10 mouse cellular contexts compared by ENCODE assay signal in genomic region chr1:82150219-82151128, GRCm38 (mm10).
DNase-seq lines count a peak whose midpoint lies in the region; ATAC-seq and TF ChIP-seq lines count a peak whose summit lies in the region.
"Had no signal": no experiment of that assay in that cellular context is flagged by ENCODE, and none has a peak within 500 bp of the region (broad histone marks: within the 10 kb centered on the region; RNA-seq: fewer than 3 reads in every experiment).

No protein-coding gene starts in this region.

- intact Hi-C loops in gastrocnemius, adult 2 months (cut with DNase I): no loop called here

- no peaks in the 10 kb centered on the region for H3K9me3 ChIP-seq in hindbrain, embryonic 11.5 days (ENCODE audit: control insufficient read depth, low read length)
- H3K9me3 ChIP-seq in lung, embryonic 16.5 days (ENCODE audit: control insufficient read depth, low read length): no peaks in the 10 kb centered on the region

- no peak overlapping the region for H3K27ac ChIP-seq in gastrocnemius, adult 2 months
- no peak overlapping the region for H3K27ac ChIP-seq in hindbrain, embryonic 11.5 days (ENCODE audit: low read depth, low read length)
- no peak overlapping the region for H3K27ac ChIP-seq in layer of hippocampus, adult 2 months
- peak overlapping the region; percentile 47 for H3K27ac ChIP-seq in lung, embryonic 16.5 days (ENCODE audit: low read length)
- H3K27ac ChIP-seq: macrophage had no signal

- H3K4me2 ChIP-seq in hindbrain, embryonic 11.5 days (replicated peaks; ENCODE audit: low read depth, low read length): no peak overlapping the region
- H3K4me2 ChIP-seq in lung, embryonic 16.5 days (ENCODE audit: low read depth, low read length): no peak overlapping the region

- no peak overlapping the region for H3K4me3 ChIP-seq in gastrocnemius, adult 2 months
- H3K4me3 ChIP-seq in hindbrain, embryonic 11.5 days (ENCODE audit: low read depth, low read length): no peak overlapping the region
- no peak overlapping the region for H3K4me3 ChIP-seq in layer of hippocampus, adult 2 months
- no peak overlapping the region for H3K4me3 ChIP-seq in lung, embryonic 16.5 days (ENCODE audit: low read length)

- no peak overlapping the region for H3K9ac ChIP-seq in hindbrain, embryonic 11.5 days (ENCODE audit: low read depth, low read length)
- peak overlapping the region; percentile 3; the same call in 1 of the 2 replicates for H3K9ac ChIP-seq in lung, embryonic 16.5 days (ENCODE audit: low read length)

- DNase-seq in adipocyte (ENCODE audit: low spot score): peak; percentile 52
- DNase-seq in cerebellum, postnatal 10 days: peak; percentile 59 to 65
- DNase-seq in gastrocnemius, adult 2 months: peak; percentile 33
- DNase-seq in hindbrain, embryonic 11.5 days (ENCODE audit: low spot score): peak; percentile 38
- peak; percentile 23 to 28 for DNase-seq in layer of hippocampus, adult 2 months (ENCODE audit: low spot score in 2 of 2)
- peak; percentile 57 to 68 for DNase-seq in right cerebral cortex, postnatal 10 days (ENCODE audit: low spot score in 2 of 2)
- no peak for DNase-seq in thymus, postnatal 10 days (ENCODE audit: low spot score in 2 of 2)

- TF ChIP-seq CTCF in gastrocnemius, adult 2 months (IDR thresholded peaks at IDR 0.05): no peak
- TF ChIP-seq CTCF in layer of hippocampus, adult 2 months (conservative IDR thresholded peaks at IDR 0.05): no peak

- WGBS in hindbrain, embryonic 11.5 days: 72% methylated on average over 13 of the region's 13 CpGs
- 39% methylated on average over 13 of the region's 13 CpGs for WGBS in lung, embryonic 16.5 days

- H3K27me3 ChIP-seq in hindbrain, embryonic 11.5 days (ENCODE audit: control insufficient read depth, insufficient read depth, low read length): no peaks in the 10 kb centered on the region
- no peaks in the 10 kb centered on the region for H3K27me3 ChIP-seq in lung, embryonic 16.5 days (ENCODE audit: control insufficient read depth, insufficient read depth, low read depth, low read length)
- H3K27me3 ChIP-seq: Patski had no signal

- ATAC-seq in hindbrain, embryonic 11.5 days (ENCODE audit: low FRiP score): peak; percentile 67
- ATAC-seq in lung, embryonic 16.5 days (ENCODE audit: low read depth): peak; percentile 96
- ATAC-seq: Patski had no signal

- H3K4me1 ChIP-seq in hindbrain, embryonic 11.5 days (replicated peaks; ENCODE audit: control insufficient read depth, insufficient read depth, low read length): no peaks in the 10 kb centered on the region
- H3K4me1 ChIP-seq in lung, embryonic 16.5 days (replicated peaks; ENCODE audit: control insufficient read depth, insufficient read depth, low read length): peaks cover 10% of the 10 kb centered on the region

- no peaks in the 10 kb centered on the region for H3K36me3 ChIP-seq in hindbrain, embryonic 11.5 days (ENCODE audit: control insufficient read depth, insufficient read depth, low read length)
- no peaks in the 10 kb centered on the region for H3K36me3 ChIP-seq in lung, embryonic 16.5 days (ENCODE audit: control insufficient read depth, insufficient read depth, low read length)

Comparison
In these comparisons a context has a peak if more than half of its experiments do, and no peak if none do; other contexts are left out.
1. DNase-seq: peak in adipocyte (single experiment), cerebellum, postnatal 10 days (2 of 2), gastrocnemius, adult 2 months (single experiment), hindbrain, embryonic 11.5 days (single experiment), layer of hippocampus, adult 2 months (2 of 2) and right cerebral cortex, postnatal 10 days (2 of 2); none in thymus, postnatal 10 days (0 of 2).